Mouse (Mus musculus) thymus, adult 2 months (tissue): ENCODE data around the gene Flot2.

Experiments used
- CTCF ChIP-seq: fragments of 200-500 bp; IDR thresholded peaks from 2 replicates; pipeline ENCODE4 v1.5.1; 2012; ENCODE audit warnings: mild to moderate bottlenecking, control low read depth, low read length, moderate library complexity, borderline replicate concordance; ENCODE audit not compliant: control insufficient read depth, poor library complexity, insufficient read depth; ENCODE audit errors: extremely low read depth
- POLR2A ChIP-seq: fragments of 200-500 bp; IDR thresholded peaks from 2 replicates; pipeline ENCODE4 v1.6.1; 2012; ENCODE audit warnings: mild to moderate bottlenecking, low read length, control low read depth, moderate library complexity; ENCODE audit not compliant: control insufficient read depth, poor library complexity, insufficient read depth; ENCODE audit errors: extremely low read depth

GRCm38 (mm10) chr11:78083595-78083994, 45.9 kb downstream of the Flot2 start:
- TF ChIP-seq POLR2A (no peak), CTCF (no peak)
